Mouse (Mus musculus) thymus, postnatal 0 days (tissue): ENCODE measurements at regions not wholly inside any gene's neighbourhood (a gene's known extent, or its start where the extent isn't known, plus 50 kb on each side); places are given as distances from the start of the nearest gene placed in this dataset.

Experiments
- DNase-seq: peaks from one replicate; pipeline ENCODE4 v3.0.0-alpha.2; 2015; ENCODE audit warnings: low spot score

DNA sequence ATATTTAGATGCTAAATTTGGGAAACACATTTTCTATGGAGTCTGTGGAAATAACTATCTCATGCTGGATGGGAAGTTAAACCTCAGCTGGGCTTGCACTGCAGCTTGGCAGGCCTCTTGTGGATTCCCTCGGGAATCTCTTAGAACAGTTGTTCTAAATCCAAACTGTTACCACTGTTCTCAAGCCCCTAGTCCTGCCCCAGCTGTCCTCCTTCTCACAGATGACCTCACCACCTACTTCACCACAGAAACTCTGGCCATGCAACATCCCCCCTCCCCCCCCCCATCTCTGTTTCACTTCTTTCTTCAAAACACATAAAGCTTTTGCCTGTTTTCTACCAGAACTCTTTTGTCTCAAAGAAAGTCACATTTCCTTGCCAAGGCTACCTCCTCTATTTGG lies 136.6 kb upstream of the Wdr44 start:
- no peak for DNase-seq

DNA sequence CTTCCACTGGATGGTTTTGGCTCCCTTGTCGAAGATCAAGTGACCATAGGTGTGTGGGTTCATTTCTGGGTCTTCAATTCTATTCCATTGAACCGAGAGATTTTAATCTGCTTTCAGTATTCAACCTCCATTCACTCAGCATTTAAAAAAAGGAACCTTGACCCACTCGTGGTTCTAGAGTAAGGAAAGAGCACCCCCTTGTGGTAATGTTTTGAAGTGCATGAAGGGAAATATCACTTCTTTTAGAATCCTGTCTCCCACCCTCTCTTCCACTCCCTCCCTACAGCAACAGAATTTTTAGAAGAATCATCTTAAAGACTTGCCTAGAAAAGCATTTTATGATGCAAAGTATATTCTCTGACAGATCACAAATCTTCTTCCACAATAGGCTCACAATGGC lies 127.3 kb upstream of the Wdr44 start:
- peak; percentile 9 for DNase-seq
